Mouse (Mus musculus) heart, adult 2 months (tissue): Measurements from ENCODE around the gene Nt5c3b.

Source experiments
- CTCF ChIP-seq: fragments of 200-600 bp; IDR thresholded peaks from 2 replicates; pipeline ENCODE4 v1.8.1; 2022; ENCODE audit warnings: antibody characterized with exemption, mild to moderate bottlenecking, moderate library complexity
- EP300 ChIP-seq: fragments of 200-500 bp; IDR thresholded peaks from 2 replicates; pipeline ENCODE4 v1.6.1; 2011; ENCODE audit warnings: low read depth, low read length, control low read depth; ENCODE audit not compliant: insufficient read depth
- POLR2A ChIP-seq: fragments of 200-500 bp; IDR thresholded peaks from 2 replicates; pipeline ENCODE4 v1.6.1; 2011; ENCODE audit warnings: mild to moderate bottlenecking, low read depth, low read length, control low read depth; ENCODE audit not compliant: insufficient read depth

GRCm38 (mm10) chr11:100465229-100465792 lies 23.7 kb upstream of the Nt5c3b start:
- TF ChIP-seq POLR2A (no peak), CTCF (no peak), EP300 (no peak)
